Mouse (Mus musculus) megakaryocyte-erythroid progenitor cell, adult 5-6 weeks (primary cell): ENCODE measurements around the gene Bud13. TPM values are rescaled to one million over a fixed set of nuclear protein-coding genes. Genes with fewer than 3 reads are reported as not detected.
A peak's percentile ranks its signal among the peaks of the same experiment; 100 is the strongest.
"Not testable (repeated sequence)": the region's sequence is repeated elsewhere in the genome, so short reads cannot be mapped to it uniquely, and the experiment has no call there.

Source experiments
- ATAC-seq: replicated peaks from 2 replicates; pipeline ENCODE4 v1.8.0; 2016; ENCODE audit warnings: mild to moderate bottlenecking, inconsistent platforms; ENCODE audit not compliant: severe bottlenecking, poor library complexity, low FRiP score, low TSS enrichment
- total RNA-seq, 2 experiments: library from RNA; stranded (forward) in 1 of 2; stranded (reverse) in 1 of 2; fragments of 200-1000, 215-1000 nt in 1 of 2; fragments of >200 nt in 1 of 2; fragmentation: Nextera tagmentation in 1 of 2; gene quantifications; 2 replicates each; pipeline ENCODE4 v1.2.3; 2014 to 2017

Bud13 gene
- total RNA-seq, 2 experiments from 2014 or later, result 13.8 to 14.0 TPM

- no peak for ATAC-seq
Observed at GRCm38 (mm10) chr9:46274494-46274893, 8.3 kb upstream of the Bud13 start.

GRCm38 (mm10) chr9:46298381-46298780 lies 15.6 kb downstream of the Bud13 start:
- ATAC-seq, result no peak

- peak; percentile 78 for ATAC-seq
Observed at GRCm38 (mm10) chr9:46302142-46302541, 19.3 kb downstream of the Bud13 start.

GRCm38 (mm10) chr9:46309121-46309520 lies 26.3 kb downstream of the Bud13 start:
- 0 out of 2 replicates have a peak, but pooled peaks have one; percentile 47 for ATAC-seq

GRCm38 (mm10) chr9:46314507-46314906 lies 31.7 kb downstream of the Bud13 start:
- ATAC-seq, result peak; percentile 79

GRCm38 (mm10) chr9:46314921-46315320 lies 32.1 kb downstream of the Bud13 start:
- ATAC-seq, result no peak

- ATAC-seq, result no peak
Observed at GRCm38 (mm10) chr9:46315807-46316365, 33.1 kb downstream of the Bud13 start.

GRCm38 (mm10) chr9:46316388-46316787 lies 33.6 kb downstream of the Bud13 start:
- no peak for ATAC-seq

GRCm38 (mm10) chr9:46316909-46317308 lies 34.1 kb downstream of the Bud13 start:
- no peak for ATAC-seq

- ATAC-seq, result no peak
Observed at GRCm38 (mm10) chr9:46317957-46318356, 35.1 kb downstream of the Bud13 start.

GRCm38 (mm10) chr9:46319886-46320285 lies 37.1 kb downstream of the Bud13 start, which contains the start of gene 4931429L15Rik:
Gene 4931429L15Rik, minus strand, starts transcription at chr9:46319986.
- ATAC-seq, result not testable (repeated sequence)

- ATAC-seq, result no peak
Observed at GRCm38 (mm10) chr9:46320461-46320860, 37.7 kb downstream of the Bud13 start.

- no peak for ATAC-seq
Observed at GRCm38 (mm10) chr9:46326694-46327405, 44.0 kb downstream of the Bud13 start.

- ATAC-seq, result 0 out of 2 replicates have a peak, but pooled peaks have one; percentile 42
Observed at GRCm38 (mm10) chr9:46327706-46328571, 45.1 kb downstream of the Bud13 start.

- ATAC-seq, result no peak
Observed at GRCm38 (mm10) chr9:46328572-46329249, 45.9 kb downstream of the Bud13 start.

- ATAC-seq, result no peak
Observed at GRCm38 (mm10) chr9:46329250-46329648, 46.4 kb downstream of the Bud13 start.

- no peak for ATAC-seq
Observed at GRCm38 (mm10) chr9:46329801-46330585, 47.2 kb downstream of the Bud13 start.

- no peak for ATAC-seq
Observed at GRCm38 (mm10) chr9:46330586-46330895, 47.7 kb downstream of the Bud13 start.

GRCm38 (mm10) chr9:46331301-46331700 lies 48.5 kb downstream of the Bud13 start:
- no peak for ATAC-seq
